Mouse (Mus musculus): ENCODE measurements around the gene Zfp598. TPM values are rescaled to one million over a fixed set of nuclear protein-coding genes. Genes with fewer than 3 reads are reported as not detected.

The Zfp598 gene
- polyA plus RNA-seq, 1 experiment from 2014 or later, result 24.9 TPM

DNA sequence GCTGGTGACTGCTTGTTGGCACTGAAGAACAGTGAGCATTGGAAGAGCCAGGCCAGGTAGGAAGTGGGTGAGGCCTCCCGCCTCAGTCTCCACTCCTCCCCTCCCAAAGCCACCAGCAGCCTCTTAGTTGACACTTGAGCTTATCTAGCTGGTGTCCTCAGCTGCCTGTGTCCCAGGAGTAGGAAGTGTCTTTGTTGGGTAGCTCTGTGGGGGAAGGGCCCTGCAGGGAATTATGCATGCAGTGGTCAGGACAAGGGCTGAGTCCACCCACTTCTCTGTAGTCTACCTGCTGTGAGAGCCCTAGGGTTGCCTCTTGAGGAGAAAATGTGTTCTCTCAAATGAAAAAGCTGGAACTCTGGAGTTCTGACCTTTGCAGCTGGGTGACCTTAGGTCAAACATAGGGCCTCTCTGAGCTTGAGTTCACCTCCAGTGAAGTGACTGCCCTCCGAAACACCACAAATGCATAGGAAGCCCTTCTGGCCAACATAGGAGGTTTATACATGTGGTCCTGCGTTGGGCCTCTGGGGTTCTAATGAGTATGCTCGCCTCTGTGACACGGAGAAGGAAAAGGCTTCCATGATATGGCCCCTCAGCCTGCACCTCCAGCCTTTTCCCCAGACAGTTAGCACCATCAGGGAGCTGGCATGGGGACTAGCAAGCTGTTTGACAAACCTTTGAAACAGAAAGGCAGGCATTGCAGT lies 32.6 kb upstream of the Zfp598 start:
- no peaks in the 10 kb centered on the region for H3K9me3 ChIP-seq (ENCODE audit: control insufficient read depth, low read length)
- 57% methylated on average over 5 of the region's 5 CpGs for WGBS
- H3K27me3 ChIP-seq (ENCODE audit: control insufficient read depth, insufficient read depth, low read length), result no peaks in the 10 kb centered on the region
- no peak overlapping the region for H3K9ac ChIP-seq (ENCODE audit: low read length)
- H3K27ac ChIP-seq (ENCODE audit: low read depth, low read length), result no peak overlapping the region
- no peak for ATAC-seq (ENCODE audit: low FRiP score)
- no peak overlapping the region for H3K4me2 ChIP-seq
- no peak overlapping the region for H3K4me3 ChIP-seq (ENCODE audit: low read depth, low read length)
- H3K36me3 ChIP-seq (ENCODE audit: control insufficient read depth, insufficient read depth, low read length), result no peaks in the 10 kb centered on the region
- peaks cover 6% of the 10 kb centered on the region for H3K4me1 ChIP-seq (ENCODE audit: control insufficient read depth, insufficient read depth, low read length)
- DNase-seq (ENCODE audit: low spot score, missing footprints), result no peak

DNA sequence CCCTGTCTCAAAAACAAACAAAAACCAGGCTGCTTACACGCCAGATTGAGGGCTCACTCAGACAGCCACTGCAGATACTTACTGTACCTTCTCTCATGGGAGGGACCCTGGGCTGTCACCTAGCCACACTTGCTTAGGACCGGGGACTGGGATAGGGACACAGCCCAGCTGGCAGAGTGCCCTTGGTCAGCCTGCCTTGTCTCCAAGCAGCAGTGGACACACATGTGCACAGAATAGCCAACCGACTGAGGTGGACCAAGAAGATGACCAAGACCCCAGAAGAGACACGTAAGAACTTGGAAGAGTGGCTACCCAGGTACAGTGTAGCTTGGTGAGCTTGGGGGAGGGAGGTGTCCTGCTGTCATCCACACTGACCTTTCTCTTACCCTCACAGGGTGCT lies 31.3 kb upstream of the Zfp598 start:
- 94% methylated on average over 4 of the region's 4 CpGs for WGBS
- ATAC-seq (ENCODE audit: low FRiP score), result no peak

GRCm38 (mm10) chr17:24638840-24639239 lies 30.6 kb upstream of the Zfp598 start:
- no peak overlapping the region; the same call in 1 of the 2 replicates for H3K27ac ChIP-seq (ENCODE audit: low read depth, low read length)
- no peaks in the 10 kb centered on the region for H3K27me3 ChIP-seq (ENCODE audit: control insufficient read depth, insufficient read depth, low read length)
- H3K9me3 ChIP-seq (ENCODE audit: control insufficient read depth, low read length), result no peaks in the 10 kb centered on the region
- no peak for DNase-seq (ENCODE audit: low spot score, missing footprints)
- no peak overlapping the region for H3K4me2 ChIP-seq
- 78% methylated on average over 9 of the region's 9 CpGs for WGBS
- no peaks in the 10 kb centered on the region for H3K36me3 ChIP-seq (ENCODE audit: control insufficient read depth, insufficient read depth, low read length)
- ATAC-seq (ENCODE audit: low FRiP score), result no peak
- no peak overlapping the region for H3K4me3 ChIP-seq (ENCODE audit: low read depth, low read length)
- H3K9ac ChIP-seq (ENCODE audit: low read length), result no peak overlapping the region
- H3K4me1 ChIP-seq (ENCODE audit: control insufficient read depth, insufficient read depth, low read length), result no peaks in the 10 kb centered on the region

More for the DNA sequence above, 31.3 kb upstream of the Zfp598 start:
- H3K4me3 ChIP-seq (ENCODE audit: low read depth, low read length), result no peak overlapping the region
- H3K9ac ChIP-seq (ENCODE audit: low read length), result no peak overlapping the region
- H3K9me3 ChIP-seq (ENCODE audit: control insufficient read depth, low read length), result no peaks in the 10 kb centered on the region
- H3K4me1 ChIP-seq (ENCODE audit: control insufficient read depth, insufficient read depth, low read length), result peaks cover 2% of the 10 kb centered on the region; the same call in 1 of the 2 replicates
- H3K27ac ChIP-seq (ENCODE audit: low read depth, low read length), result no peak overlapping the region
- H3K27me3 ChIP-seq (ENCODE audit: control insufficient read depth, insufficient read depth, low read length), result no peaks in the 10 kb centered on the region
- no peak overlapping the region for H3K4me2 ChIP-seq
- H3K36me3 ChIP-seq (ENCODE audit: control insufficient read depth, insufficient read depth, low read length), result no peaks in the 10 kb centered on the region
- DNase-seq (ENCODE audit: low spot score, missing footprints), result no peak

- DNase-seq (ENCODE audit: low spot score, missing footprints) (peak; percentile 84), ATAC-seq (ENCODE audit: low FRiP score) (no peak)
- Histone ChIP-seq H3K27me3 (ENCODE audit: control insufficient read depth, insufficient read depth, low read length) (no peaks in the 10 kb centered on the region), H3K36me3 (ENCODE audit: control insufficient read depth, insufficient read depth, low read length) (no peaks in the 10 kb centered on the region), H3K27ac (ENCODE audit: low read depth, low read length) (no peak overlapping the region; the same call in 1 of the 2 replicates), H3K4me3 (ENCODE audit: low read depth, low read length) (no peak overlapping the region), H3K4me2 (no peak overlapping the region), H3K9me3 (ENCODE audit: control insufficient read depth, low read length) (no peaks in the 10 kb centered on the region), H3K4me1 (ENCODE audit: control insufficient read depth, insufficient read depth, low read length) (no peaks in the 10 kb centered on the region), H3K9ac (ENCODE audit: low read length) (peak overlapping the region; percentile 5; the same call in 1 of the 2 replicates)
- 69% methylated on average over 5 of the region's 5 CpGs for WGBS
Measured at GRCm38 (mm10) chr17:24639571-24639988, 29.9 kb upstream of the Zfp598 start.

GRCm38 (mm10) chr17:24640119-24640518 lies 29.4 kb upstream of the Zfp598 start:
- no peak overlapping the region for H3K4me3 ChIP-seq (ENCODE audit: low read depth, low read length)
- 87% methylated on average over 7 of the region's 7 CpGs for WGBS
- no peaks in the 10 kb centered on the region for H3K27me3 ChIP-seq (ENCODE audit: control insufficient read depth, insufficient read depth, low read length)
- no peak overlapping the region for H3K27ac ChIP-seq (ENCODE audit: low read depth, low read length)
- H3K36me3 ChIP-seq (ENCODE audit: control insufficient read depth, insufficient read depth, low read length), result no peaks in the 10 kb centered on the region
- no peaks in the 10 kb centered on the region for H3K9me3 ChIP-seq (ENCODE audit: control insufficient read depth, low read length)
- H3K9ac ChIP-seq (ENCODE audit: low read length), result no peak overlapping the region
- ATAC-seq (ENCODE audit: low FRiP score) (no peak), DNase-seq (ENCODE audit: low spot score, missing footprints) (no peak)
- no peak overlapping the region for H3K4me2 ChIP-seq
- H3K4me1 ChIP-seq (ENCODE audit: control insufficient read depth, insufficient read depth, low read length), result no peaks in the 10 kb centered on the region

- Histone ChIP-seq H3K36me3 (ENCODE audit: control insufficient read depth, insufficient read depth, low read length) (no peaks in the 10 kb centered on the region), H3K4me1 (ENCODE audit: control insufficient read depth, insufficient read depth, low read length) (no peaks in the 10 kb centered on the region), H3K9ac (ENCODE audit: low read length) (no peak overlapping the region), H3K27me3 (ENCODE audit: control insufficient read depth, insufficient read depth, low read length) (no peaks in the 10 kb centered on the region), H3K4me3 (ENCODE audit: low read depth, low read length) (no peak overlapping the region), H3K9me3 (ENCODE audit: control insufficient read depth, low read length) (no peaks in the 10 kb centered on the region), H3K27ac (ENCODE audit: low read depth, low read length) (no peak overlapping the region), H3K4me2 (no peak overlapping the region)
- ATAC-seq (ENCODE audit: low FRiP score) (no peak), DNase-seq (ENCODE audit: low spot score, missing footprints) (no peak)
- 94% methylated on average over 15 of the region's 15 CpGs for WGBS
Measured at GRCm38 (mm10) chr17:24640581-24640980, 28.9 kb upstream of the Zfp598 start.

DNA sequence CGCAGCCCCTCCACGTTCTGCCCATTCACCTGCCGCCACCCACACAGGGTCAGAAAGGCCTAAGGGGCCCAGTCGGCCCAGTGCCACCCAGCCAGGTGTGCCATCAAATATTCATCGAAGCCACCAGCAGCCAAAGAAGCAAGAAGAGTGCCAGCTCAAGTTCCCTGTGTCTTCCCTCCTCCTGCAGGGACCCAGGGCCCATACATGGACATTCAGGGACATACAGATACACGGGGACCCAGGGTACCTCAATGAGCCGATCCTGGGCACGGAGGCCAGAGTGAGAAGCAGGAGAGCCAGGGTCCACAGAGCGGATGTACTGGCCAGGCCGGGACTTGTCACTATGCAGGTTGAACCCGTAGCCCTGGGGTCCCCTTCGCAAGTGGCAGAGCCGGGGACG lies 27.5 kb upstream of the Zfp598 start:
- no peak for DNase-seq (ENCODE audit: low spot score, missing footprints)
- Histone ChIP-seq H3K36me3 (ENCODE audit: control insufficient read depth, insufficient read depth, low read length) (no peaks in the 10 kb centered on the region), H3K4me3 (ENCODE audit: low read depth, low read length) (no peak overlapping the region), H3K27ac (ENCODE audit: low read depth, low read length) (no peak overlapping the region), H3K9ac (ENCODE audit: low read length) (no peak overlapping the region), H3K27me3 (ENCODE audit: control insufficient read depth, insufficient read depth, low read length) (no peaks in the 10 kb centered on the region), H3K9me3 (ENCODE audit: control insufficient read depth, low read length) (no peaks in the 10 kb centered on the region), H3K4me2 (no peak overlapping the region), H3K4me1 (ENCODE audit: control insufficient read depth, insufficient read depth, low read length) (no peaks in the 10 kb centered on the region)
- no peak for ATAC-seq (ENCODE audit: low FRiP score)
- 92% methylated on average over 14 of the region's 14 CpGs for WGBS

GRCm38 (mm10) chr17:24642791-24643343 lies 26.6 kb upstream of the Zfp598 start:
- H3K27ac ChIP-seq (ENCODE audit: low read depth, low read length), result no peak overlapping the region

GRCm38 (mm10) chr17:24644030-24644715 lies 25.3 kb upstream of the Zfp598 start:
- Histone ChIP-seq H3K9ac (ENCODE audit: low read length) (no peak overlapping the region), H3K36me3 (ENCODE audit: control insufficient read depth, insufficient read depth, low read length) (no peaks in the 10 kb centered on the region), H3K27ac (ENCODE audit: low read depth, low read length) (no peak overlapping the region), H3K4me3 (ENCODE audit: low read depth, low read length) (no peak overlapping the region), H3K9me3 (ENCODE audit: control insufficient read depth, low read length) (no peaks in the 10 kb centered on the region), H3K27me3 (ENCODE audit: control insufficient read depth, insufficient read depth, low read length) (peaks cover 2% of the 10 kb centered on the region; the same call in 1 of the 2 replicates), H3K4me2 (no peak overlapping the region), H3K4me1 (ENCODE audit: control insufficient read depth, insufficient read depth, low read length) (no peaks in the 10 kb centered on the region)
- 53% methylated on average over 7 of the region's 7 CpGs for WGBS
- DNase-seq (ENCODE audit: low spot score, missing footprints) (no peak), ATAC-seq (ENCODE audit: low FRiP score) (no peak)

More at GRCm38 (mm10) chr17:24642791-24643343, 26.6 kb upstream of the Zfp598 start:
- Histone ChIP-seq H3K4me1 (ENCODE audit: control insufficient read depth, insufficient read depth, low read length) (no peaks in the 10 kb centered on the region), H3K4me3 (ENCODE audit: low read depth, low read length) (no peak overlapping the region), H3K36me3 (ENCODE audit: control insufficient read depth, insufficient read depth, low read length) (no peaks in the 10 kb centered on the region), H3K9me3 (ENCODE audit: control insufficient read depth, low read length) (no peaks in the 10 kb centered on the region), H3K4me2 (no peak overlapping the region), H3K27me3 (ENCODE audit: control insufficient read depth, insufficient read depth, low read length) (no peaks in the 10 kb centered on the region), H3K9ac (ENCODE audit: low read length) (no peak overlapping the region)
- DNase-seq (ENCODE audit: low spot score, missing footprints) (no peak), ATAC-seq (ENCODE audit: low FRiP score) (no peak)
- WGBS, result 81% methylated on average over 6 of the region's 6 CpGs

Data from midbrain, embryonic 11.5 days (tissue).